Mouse (Mus musculus) liver, embryonic 15.5 days (tissue): Measurements from ENCODE around the gene Pgr. TPM values are rescaled to one million over a fixed set of nuclear protein-coding genes. Genes with fewer than 3 reads are reported as not detected.

Source experiments
- ATAC-seq: fragments of 200-750 bp; cut with Nextera tagmentation; 2 replicates; pipeline ENCODE4 v1.8.0; 2017; ENCODE audit warnings: moderate number of reproducible peaks, mild to moderate bottlenecking, moderate library complexity; ENCODE audit not compliant: insufficient read depth
- H3K27ac ChIP-seq: fragments of 300-500 bp; sonication (generic); replicated peaks from 2 replicates; pipeline ENCODE4 v1.5.1; 2015; ENCODE audit warnings: mild to moderate bottlenecking, inconsistent platforms
- H3K27me3 ChIP-seq: fragments of 300-500 bp; sonication (generic); 2 replicates; pipeline ENCODE4 v1.6.1; 2015; ENCODE audit warnings: mild to moderate bottlenecking, inconsistent platforms
- H3K36me3 ChIP-seq: fragments of 300-500 bp; sonication (generic); replicated peaks from 2 replicates; pipeline ENCODE4 v1.6.1; 2015; ENCODE audit warnings: moderate library complexity, mild to moderate bottlenecking, inconsistent platforms
- H3K4me1 ChIP-seq: fragments of 300-500 bp; sonication (generic); replicated peaks from 2 replicates; pipeline ENCODE4 v1.6.1; 2015; ENCODE audit warnings: inconsistent platforms
- H3K4me2 ChIP-seq: fragments of 300-500 bp; sonication (generic); 2 replicates; pipeline ENCODE4 v1.6.1; 2015; ENCODE audit warnings: moderate library complexity, mild to moderate bottlenecking, inconsistent platforms
- H3K4me3 ChIP-seq: fragments of 300-500 bp; sonication (generic); replicated peaks from 2 replicates; pipeline ENCODE4 v1.5.1; 2015; ENCODE audit warnings: mild to moderate bottlenecking, inconsistent platforms
- H3K9ac ChIP-seq: fragments of 300-500 bp; sonication (generic); 2 replicates; pipeline ENCODE4 v1.6.1; 2015; ENCODE audit warnings: moderate library complexity, mild to moderate bottlenecking, inconsistent platforms
- H3K9me3 ChIP-seq: fragments of 300-500 bp; sonication (generic); replicated peaks from 2 replicates; pipeline ENCODE4 v1.6.1; 2016; ENCODE audit warnings: inconsistent platforms
- WGBS: fragments of 180-500 bp; shearing (Covaris S2); methylation state at CpG from one replicate; pipeline ENCODE4 v1.1.7; 2015; ENCODE audit warnings: mixed read lengths; ENCODE audit not compliant: insufficient replicate concordance; 5-methylcytosine and 5-hydroxymethylcytosine counted together
- polyA plus RNA-seq: library from polyadenylated mRNA; unstranded; fragments of >200 nt; fragmentation: Nextera tagmentation; extraction: Ambion mirVana; gene quantifications from 2 replicates; pipeline ENCODE4 v1.2.1, GENCODE M21; 2015

Pgr gene
- polyA plus RNA-seq, 1 experiment from 2014 or later, result not detected

DNA sequence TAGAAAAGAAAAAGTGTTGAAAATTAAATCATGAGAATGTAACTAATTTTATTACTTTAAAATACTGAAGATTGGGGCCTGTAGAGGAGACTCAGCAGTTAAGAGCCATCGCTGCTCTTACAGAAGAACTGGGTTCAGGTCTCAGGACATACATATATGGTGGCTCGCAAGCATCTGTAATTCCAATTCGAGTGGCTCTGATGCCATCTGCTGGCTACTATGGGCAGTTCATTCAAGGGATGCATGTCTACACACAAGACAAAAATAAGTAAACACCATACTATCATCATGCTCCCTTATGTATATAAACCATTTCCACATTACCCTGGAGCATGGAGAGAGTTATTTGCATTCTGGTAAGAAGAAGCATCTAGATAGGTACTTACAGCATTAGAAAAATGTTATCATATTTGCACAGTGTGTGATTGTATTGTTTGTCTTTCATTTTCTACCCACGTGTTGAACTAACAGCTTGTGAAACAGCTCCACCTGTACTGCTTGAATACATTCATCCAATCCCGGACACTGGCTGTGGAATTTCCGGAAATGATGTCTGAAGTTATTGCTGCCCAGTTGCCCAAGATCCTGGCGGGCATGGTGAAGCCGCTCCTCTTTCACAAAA, 65.0 kb downstream of the Pgr start:
- no peaks in the 10 kb centered on the region for H3K27me3 ChIP-seq
- no peaks in the 10 kb centered on the region for H3K4me1 ChIP-seq
- H3K27ac ChIP-seq, result no peak overlapping the region
- no peak overlapping the region for H3K9ac ChIP-seq
- H3K36me3 ChIP-seq, result no peaks in the 10 kb centered on the region
- no peak overlapping the region for H3K4me3 ChIP-seq
- 41% methylated on average over 8 of the region's 8 CpGs for WGBS
- H3K4me2 ChIP-seq, result no peak overlapping the region
- no peak for ATAC-seq
- H3K9me3 ChIP-seq, result no peaks in the 10 kb centered on the region

DNA sequence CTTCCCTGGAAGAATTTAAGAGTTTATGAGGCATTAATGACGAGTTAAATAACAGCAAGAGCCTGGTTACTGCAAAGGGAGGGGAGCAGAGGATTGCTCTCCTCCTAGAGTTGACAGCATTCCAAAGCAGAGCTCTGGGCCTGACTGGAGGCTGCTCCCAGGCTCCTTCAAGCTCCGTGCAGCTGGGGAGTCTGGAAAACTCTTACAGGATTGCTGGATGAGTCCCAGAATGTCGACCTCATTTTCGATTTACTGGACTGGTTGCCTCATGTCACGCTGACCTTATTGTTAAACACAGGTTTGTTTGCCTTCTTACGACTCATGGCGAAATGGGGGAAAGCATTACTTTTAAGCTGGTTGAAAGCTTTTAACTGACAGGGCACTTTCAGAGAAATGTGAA, 70.6 kb downstream of the Pgr start:
- Histone ChIP-seq H3K27ac (no peak overlapping the region), H3K27me3 (no peaks in the 10 kb centered on the region), H3K4me1 (no peaks in the 10 kb centered on the region), H3K4me2 (no peak overlapping the region), H3K9ac (no peak overlapping the region), H3K4me3 (no peak overlapping the region), H3K9me3 (no peaks in the 10 kb centered on the region), H3K36me3 (no peaks in the 10 kb centered on the region)
- WGBS, result 46% methylated on average over 7 of the region's 7 CpGs
- ATAC-seq, result no peak

DNA sequence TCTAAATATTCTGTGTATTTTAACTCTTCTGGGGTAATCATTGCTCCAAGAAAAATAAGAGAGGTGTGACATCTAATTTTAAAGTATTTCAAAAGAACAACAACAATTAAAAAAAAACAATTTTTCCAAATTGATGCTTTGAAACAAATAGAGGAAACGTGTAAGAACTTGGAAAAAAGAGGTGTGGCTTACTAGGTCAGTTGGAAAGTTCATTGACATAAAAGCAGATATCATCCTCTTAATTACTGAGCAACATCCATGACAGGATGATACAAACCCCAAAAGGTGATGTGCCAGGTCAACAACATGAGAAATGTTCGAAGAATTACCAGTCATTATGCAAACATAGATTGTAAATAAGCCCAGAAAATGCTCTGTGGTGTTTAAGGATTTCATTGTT, 71.9 kb downstream of the Pgr start, which contains the start of gene Gm16485:
Gene Gm16485 (plus strand): TSS at position 301 of the 400 bp plus-strand sequence.
- no peaks in the 10 kb centered on the region for H3K27me3 ChIP-seq
- H3K9ac ChIP-seq, result no peak within 1 kb of the TSS
- no peak within 1 kb of the TSS for H3K4me3 ChIP-seq
- no peak within 1 kb of the TSS for H3K27ac ChIP-seq
- no peak for ATAC-seq
- no peak within 1 kb of the TSS for H3K4me2 ChIP-seq
- no peaks in the 10 kb centered on the region for H3K36me3 ChIP-seq
- no peaks in the 10 kb centered on the region for H3K4me1 ChIP-seq
- 41% methylated on average over 2 of the region's 2 CpGs for WGBS
- no peaks in the 10 kb centered on the region for H3K9me3 ChIP-seq

DNA sequence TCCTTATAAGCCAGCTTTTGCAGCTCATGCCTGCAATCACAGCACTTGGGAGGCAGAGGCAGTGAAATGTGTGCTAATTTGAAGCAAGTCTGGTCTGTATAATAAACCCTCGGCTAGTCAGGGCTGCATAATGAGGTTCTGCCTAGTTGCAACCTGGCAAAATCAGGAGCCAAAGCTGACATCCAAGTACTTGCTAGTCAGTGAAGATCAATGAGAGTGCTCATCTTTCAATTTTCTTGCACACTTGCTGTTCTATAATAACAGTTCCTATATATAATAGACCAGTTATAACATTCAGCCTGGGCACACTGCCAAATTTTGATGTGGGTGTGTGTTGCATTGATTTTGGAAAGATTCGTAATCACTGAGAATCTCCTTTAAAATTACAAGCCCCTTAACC, 78.1 kb downstream of the Pgr start:
- Histone ChIP-seq H3K4me1 (no peaks in the 10 kb centered on the region), H3K4me3 (no peak overlapping the region), H3K9ac (no peak overlapping the region), H3K9me3 (no peaks in the 10 kb centered on the region), H3K27ac (no peak overlapping the region), H3K27me3 (no peaks in the 10 kb centered on the region), H3K4me2 (no peak overlapping the region), H3K36me3 (no peaks in the 10 kb centered on the region)
- WGBS, result 38% methylated on average over 2 of the region's 2 CpGs
- ATAC-seq, result no peak

DNA sequence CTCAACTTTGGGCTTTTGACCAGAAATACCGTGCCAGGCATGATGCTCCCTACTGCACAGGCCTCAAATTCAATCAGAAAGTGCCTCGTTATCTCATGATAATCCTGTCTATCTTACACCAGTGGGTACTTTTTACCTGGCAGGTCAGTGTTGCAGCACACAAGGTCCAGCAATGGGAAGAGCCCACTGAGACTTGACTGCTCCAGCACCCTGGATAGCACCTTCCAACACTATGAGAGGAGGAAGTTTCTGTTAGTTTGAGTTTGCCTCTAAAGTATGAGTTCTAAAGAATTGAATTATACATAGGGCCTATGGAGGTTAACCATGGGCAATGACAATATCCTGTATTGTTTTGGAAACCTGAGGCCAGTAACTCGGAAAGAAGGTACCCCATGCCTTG, 82.7 kb downstream of the Pgr start:
- Histone ChIP-seq H3K9ac (no peak overlapping the region), H3K4me2 (no peak overlapping the region), H3K27me3 (no peaks in the 10 kb centered on the region), H3K4me1 (no peaks in the 10 kb centered on the region), H3K27ac (no peak overlapping the region), H3K4me3 (no peak overlapping the region), H3K9me3 (no peaks in the 10 kb centered on the region), H3K36me3 (no peaks in the 10 kb centered on the region)
- WGBS, result 40% methylated on average over 3 of the region's 3 CpGs
- no peak for ATAC-seq

DNA sequence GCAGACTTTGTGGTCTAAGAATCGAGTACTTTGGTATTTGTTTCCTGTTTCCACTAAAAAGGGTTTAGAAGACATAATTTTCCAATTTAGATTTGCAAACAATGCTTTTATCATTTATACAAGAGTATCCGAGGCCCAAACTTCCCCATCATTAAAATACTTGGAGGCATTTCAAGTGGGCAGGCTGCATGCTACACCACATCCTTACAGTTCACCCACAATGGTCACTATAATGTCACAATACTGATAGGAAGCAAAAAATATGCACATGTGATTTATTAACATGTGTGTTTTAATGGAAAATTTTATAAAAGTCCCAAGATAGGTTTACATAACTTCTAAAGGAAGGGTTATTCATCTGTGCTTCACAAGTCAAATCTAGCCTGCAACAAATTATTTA, 96.9 kb downstream of the Pgr start:
- Histone ChIP-seq H3K4me1 (no peaks in the 10 kb centered on the region), H3K27me3 (no peaks in the 10 kb centered on the region), H3K4me3 (no peak overlapping the region), H3K36me3 (no peaks in the 10 kb centered on the region), H3K9ac (no peak overlapping the region), H3K9me3 (no peaks in the 10 kb centered on the region), H3K4me2 (no peak overlapping the region), H3K27ac (no peak overlapping the region)
- no peak for ATAC-seq
- WGBS, result 40% methylated on average over 2 of the region's 2 CpGs

DNA sequence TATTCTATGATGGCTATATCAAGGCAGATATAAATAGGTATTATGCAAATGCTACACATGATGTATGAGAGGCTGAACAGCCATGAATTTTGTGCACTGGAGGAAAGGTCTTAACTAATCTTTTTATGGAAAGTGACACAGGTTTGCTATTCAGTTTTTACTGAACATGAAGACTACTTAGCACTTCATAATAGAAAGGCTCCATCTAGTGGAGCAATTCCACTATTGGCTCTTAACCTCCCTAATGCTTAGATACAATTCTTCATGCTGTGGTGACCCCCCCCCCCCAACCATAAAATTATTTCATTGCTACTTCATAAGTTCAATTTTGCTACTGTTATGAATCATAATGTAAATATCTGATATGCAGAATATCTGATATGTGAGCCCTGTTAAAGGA, 101.5 kb downstream of the Pgr start:
- no peak overlapping the region for H3K4me3 ChIP-seq
- H3K9ac ChIP-seq, result no peak overlapping the region
- no peaks in the 10 kb centered on the region for H3K9me3 ChIP-seq
- no peaks in the 10 kb centered on the region for H3K4me1 ChIP-seq
- H3K4me2 ChIP-seq, result no peak overlapping the region
- no peak for ATAC-seq
- no peak overlapping the region for H3K27ac ChIP-seq
- no peaks in the 10 kb centered on the region for H3K36me3 ChIP-seq
- no peaks in the 10 kb centered on the region for H3K27me3 ChIP-seq

DNA sequence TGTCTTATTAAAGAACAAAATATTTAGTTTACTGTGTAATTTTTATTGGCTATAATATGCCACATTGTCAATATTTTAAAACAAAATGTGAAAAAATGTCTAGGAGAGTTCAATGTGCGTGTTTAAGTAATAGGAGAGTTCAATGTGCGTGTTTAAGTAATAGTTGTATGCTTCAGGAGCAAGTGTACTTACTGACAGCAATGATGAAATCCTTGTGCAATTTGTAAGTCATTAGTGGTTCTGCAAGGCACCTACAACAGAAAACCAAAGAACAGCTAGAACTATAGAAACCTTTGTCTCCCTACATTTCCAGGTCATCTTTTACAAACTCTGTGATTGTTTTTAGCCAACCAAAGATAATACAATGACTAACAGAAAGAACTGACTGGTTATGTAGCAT, 115.5 kb downstream of the Pgr start:
- WGBS, result 58% methylated on average over 2 of the region's 2 CpGs
- Histone ChIP-seq H3K27ac (no peak overlapping the region), H3K4me1 (no peaks in the 10 kb centered on the region), H3K9me3 (no peaks in the 10 kb centered on the region), H3K4me2 (no peak overlapping the region), H3K4me3 (no peak overlapping the region), H3K36me3 (no peaks in the 10 kb centered on the region), H3K9ac (no peak overlapping the region), H3K27me3 (no peaks in the 10 kb centered on the region)
- no peak for ATAC-seq

Other genes with a start within 250 kb of the Pgr start
- gene Gm16485, start 72.0 kb downstream of the Pgr start, polyA plus RNA-seq, result not detected in 2 replicates